Mouse (Mus musculus) urinary bladder, postnatal 4 days (tissue): ENCODE measurements around the gene Calca.
"Not testable (repeated sequence)": the region's sequence is repeated elsewhere in the genome, so short reads cannot be mapped to it uniquely, and the experiment has no call there.

Experiments used
- DNase-seq, 2 experiments: peaks; one replicate each; pipeline ENCODE4 v3.0.0; 2021 to 2022; ENCODE audit warnings: low spot score in 2 of 2

Calca gene

DNA sequence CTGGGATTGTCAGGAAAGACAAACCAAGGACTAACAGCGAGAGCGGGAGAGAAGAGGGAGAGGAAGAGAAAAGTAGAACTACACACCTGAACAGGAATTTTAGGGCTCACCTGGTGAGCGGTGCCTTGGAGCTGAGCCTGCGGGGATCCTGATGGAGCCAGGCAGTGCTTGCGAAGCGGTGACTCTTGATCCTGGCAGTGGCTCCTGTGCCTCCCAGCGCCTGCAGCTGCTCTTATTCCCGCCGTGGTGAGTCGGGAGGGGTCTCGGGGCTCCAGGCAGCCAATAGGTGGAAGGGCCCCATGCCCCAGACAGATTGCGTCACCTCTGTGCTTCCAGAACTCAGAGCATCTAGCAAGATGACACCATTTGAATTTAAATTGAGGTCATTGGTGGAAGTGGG lies at the start of gene Calca:
Calca (minus strand) TSS at position 256 of the 400 bp plus-strand sequence.
- DNase-seq = no peak

DNA sequence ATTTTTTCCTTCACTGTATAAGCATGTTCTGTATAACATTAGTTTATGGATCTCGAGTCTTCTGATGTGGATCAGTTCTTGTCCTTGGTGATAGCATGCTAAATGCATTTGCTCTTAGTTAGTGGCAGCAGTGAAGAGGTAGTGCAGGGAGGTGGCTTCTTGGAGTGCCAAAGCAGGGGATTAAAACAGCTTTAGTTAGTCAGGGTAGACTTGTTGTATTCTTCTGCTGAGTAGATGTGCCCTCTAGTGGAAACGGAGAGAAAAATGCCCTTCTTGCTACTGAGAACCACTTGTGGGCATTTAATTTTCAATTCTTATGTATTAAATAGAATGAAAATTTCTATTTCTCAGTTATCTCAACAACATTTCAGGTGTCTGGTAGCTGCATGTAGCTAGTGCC lies 36.5 kb upstream of the Calca start:
- no peak for DNase-seq

DNA sequence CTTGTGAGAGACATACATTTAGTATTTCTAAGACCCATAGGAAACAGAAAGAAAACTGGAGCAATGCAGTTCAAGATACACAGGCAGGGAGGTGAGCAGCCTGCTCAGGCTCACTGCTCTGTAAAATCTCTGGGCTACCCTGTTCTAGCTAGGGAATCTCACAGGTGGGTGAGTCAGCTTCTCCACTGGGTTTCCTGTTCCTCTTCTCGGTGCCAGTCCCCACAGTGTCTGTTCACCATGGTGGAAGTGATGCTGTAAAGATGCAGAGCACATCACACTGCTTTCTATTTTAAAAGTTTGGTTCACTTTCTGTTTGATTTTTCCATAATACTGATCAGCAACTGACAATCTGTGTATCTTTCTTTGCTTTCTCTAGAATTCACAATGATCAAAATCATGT lies 35.2 kb upstream of the Calca start:
- no peak for DNase-seq

DNA sequence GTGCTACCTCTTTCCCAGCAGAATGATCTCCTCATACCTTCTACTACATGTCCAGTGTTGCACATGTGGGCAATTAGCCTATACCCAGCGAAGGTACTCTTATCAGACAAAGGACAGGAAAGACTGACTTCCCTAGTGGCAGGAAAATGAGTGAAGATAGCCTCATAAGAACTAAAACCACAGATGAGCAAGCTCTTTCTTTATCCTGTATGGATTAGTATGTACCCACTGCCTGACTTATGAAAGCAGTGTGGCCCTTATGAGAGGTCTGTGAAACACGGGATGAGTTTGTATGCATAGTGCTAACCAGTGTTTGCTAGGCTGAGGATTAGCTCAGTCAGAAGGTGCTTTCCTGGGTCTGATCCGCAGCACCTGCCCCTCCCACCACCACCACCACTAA lies 13.6 kb upstream of the Calca start:
- no peak for DNase-seq

DNA sequence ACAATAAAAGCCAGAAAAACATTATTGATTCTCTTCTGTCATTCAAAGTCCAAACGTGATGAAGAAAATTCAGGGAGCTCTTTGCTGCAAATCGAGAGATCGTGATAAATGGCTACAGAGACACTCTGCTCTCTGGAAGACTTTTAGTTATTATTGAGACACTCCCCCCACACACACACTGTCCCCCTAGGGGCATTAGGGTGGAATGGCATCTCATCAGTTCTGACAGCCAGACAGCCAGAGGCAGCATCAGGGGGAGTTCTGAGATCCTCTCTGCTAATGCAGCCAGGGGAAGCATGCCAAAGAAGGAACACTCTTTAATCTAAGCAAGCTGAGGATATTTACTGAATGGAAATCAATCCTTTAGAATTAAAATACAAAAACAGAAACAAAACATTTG lies 12.6 kb upstream of the Calca start:
- no peak for DNase-seq

DNA sequence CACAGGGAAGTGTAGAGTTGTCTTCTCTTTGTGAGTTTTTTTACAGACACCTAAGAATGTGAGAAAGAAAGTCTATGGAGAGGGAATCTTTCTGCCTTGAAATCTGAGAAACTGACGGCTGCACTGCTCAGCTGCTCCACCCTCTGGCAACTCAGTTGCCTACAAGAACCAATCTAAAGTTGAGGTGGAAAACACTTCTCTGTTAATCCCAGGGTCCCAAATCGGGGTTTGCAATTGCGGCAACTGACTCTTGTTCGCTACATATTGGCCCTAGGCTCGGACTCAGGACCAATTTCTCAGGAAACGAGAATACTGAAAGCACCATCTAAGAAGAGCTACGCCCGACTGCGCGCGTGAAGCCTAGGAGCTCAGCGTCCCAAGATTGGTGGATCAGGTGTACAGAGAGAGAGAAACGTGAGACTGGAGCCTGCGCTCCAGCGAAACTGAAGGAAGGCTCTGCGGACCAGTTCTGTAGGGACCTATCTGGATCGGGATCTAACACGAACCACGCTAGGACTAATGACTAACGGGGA lies 522 bp downstream of the Calca start:
- DNase-seq = no peak

DNA sequence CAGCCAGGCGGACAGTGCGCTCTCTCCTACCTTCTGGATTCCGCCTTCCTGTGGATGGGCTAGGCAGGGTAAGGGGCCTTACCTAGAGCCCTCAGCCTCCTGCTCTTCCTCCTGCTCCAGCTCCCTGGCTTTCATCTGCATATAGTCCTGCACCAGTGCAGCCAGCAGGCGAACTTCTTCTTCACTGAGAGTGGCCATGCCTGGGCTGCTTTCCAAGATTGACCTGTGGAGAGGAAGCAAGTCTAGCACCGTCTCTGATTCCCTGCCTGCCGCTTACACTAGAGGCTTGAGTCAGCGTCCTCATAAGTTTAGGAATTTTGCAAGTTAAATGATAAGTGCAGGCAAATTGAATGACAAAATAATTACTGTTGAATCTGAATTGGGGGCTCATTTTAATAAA lies 1.8 kb downstream of the Calca start:
- DNase-seq = no peak

DNA sequence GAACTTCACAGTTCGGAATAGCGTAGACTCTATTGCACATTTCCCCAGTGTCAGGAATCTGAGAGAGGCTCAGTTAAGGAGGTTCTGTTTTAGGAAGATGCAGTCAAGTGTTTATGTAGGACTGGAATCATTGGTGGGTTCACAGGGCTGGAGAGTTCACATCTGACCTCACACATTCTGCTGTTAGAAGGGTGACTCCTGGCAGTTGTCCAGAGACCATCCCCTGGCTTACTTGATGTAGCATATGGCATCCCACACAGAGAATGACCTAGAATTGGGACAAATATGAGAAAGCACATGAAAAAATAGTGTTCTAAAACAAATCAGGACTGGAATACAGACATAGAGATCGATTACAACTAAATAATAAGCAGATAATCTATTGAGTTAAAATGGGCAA lies 10.2 kb downstream of the Calca start:
- no peak for DNase-seq

DNA sequence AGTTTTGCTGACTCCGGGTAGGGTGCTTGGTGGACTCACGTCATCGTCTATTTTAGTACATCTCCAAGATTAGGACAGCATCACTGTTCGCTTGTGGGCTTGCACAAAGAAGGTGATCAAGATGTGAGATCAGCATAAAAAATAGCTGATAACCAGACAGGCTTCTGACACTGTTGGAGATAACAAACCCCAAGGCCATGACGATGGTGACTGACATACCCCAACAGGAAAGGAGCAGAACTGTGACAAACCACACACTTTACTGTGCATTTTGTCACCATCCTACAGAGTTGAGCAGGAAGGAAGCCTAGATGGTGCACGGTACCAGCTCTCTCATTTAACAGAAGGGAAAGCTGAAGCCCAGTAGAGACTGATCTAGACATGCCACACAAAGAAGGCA lies 19.4 kb downstream of the Calca start:
- DNase-seq = no peak

DNA sequence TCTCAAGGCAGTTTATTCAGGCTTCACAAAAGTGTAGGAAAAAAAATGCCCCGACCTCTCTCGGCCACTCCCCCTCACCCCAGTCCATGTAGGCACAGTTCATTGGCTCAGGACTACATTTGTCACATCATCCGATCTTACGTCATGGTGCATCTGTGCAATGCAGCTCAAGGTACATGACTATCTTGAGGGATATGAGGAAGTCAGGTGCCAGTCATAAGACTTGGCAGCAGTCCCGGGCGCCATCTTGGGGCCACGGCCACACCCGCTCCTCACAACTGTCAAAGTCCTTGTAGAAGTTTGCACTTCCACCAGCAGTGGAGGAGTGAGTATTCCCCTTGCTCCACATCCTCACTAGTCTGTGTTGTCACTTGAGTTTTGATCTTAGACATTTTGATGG lies 41.8 kb downstream of the Calca start:
- not testable (repeated sequence) for DNase-seq

DNA sequence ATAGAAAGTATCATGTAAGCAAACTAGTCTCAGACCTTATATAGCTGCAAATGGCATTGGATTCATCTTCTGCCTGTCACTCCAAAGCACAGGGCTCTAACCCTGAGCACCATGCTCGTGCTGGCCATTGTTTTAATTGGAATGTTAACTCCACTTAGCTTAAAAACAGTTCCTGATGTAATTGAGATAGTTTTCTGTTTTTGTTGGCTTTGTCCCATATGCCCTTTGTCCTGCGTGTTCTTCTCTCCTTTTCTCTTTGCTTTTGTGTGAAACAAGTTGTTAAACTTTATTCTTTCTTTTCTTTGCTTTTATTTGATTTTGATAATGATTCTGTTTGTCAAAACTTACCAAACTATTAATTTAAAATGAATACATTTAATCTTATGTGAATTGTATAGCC lies 53.7 kb downstream of the Calca start:
- DNase-seq = no peak
